11 mouse cellular contexts compared by ENCODE assay signal in the genomic region with DNA sequence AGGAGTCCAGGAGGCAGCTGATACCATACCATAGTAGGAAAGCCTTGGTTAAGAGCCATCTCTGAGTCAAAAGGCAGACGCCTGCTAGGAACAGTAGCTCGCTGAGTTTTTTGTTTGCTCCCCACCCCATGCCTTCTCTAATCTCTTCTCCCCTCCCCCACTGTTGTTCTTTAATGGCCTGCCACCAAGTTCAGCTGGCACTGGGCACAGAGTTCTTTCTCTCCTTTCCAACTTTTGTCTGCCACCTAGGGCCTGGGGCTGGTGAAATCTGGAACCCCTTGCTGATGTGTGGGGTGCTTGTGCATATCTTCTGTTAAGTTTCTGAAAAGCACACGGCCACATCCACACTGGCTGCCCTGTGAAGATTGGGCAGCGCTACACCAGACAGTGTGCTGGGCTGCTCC.
DNase-seq lines count a peak whose midpoint lies in the region; ATAC-seq lines count a peak whose summit lies in the region.
"Had no signal": no experiment of that assay in that cellular context is flagged by ENCODE, and none has a peak within 500 bp of the region (broad histone marks: within the 10 kb centered on the region; RNA-seq: fewer than 3 reads in every experiment).

No protein-coding gene starts in this region.

- 37% methylated on average over 4 of the region's 4 CpGs for WGBS in lung, embryonic 15.5 days
- WGBS in forebrain, embryonic 15.5 days = 18% methylated on average over 4 of the region's 4 CpGs
- 74% methylated on average over 4 of the region's 4 CpGs for WGBS in liver, embryonic 13.5 days (ENCODE audit: insufficient replicate concordance)
- 51% methylated on average over 4 of the region's 4 CpGs for WGBS in stomach, embryonic 15.5 days
- WGBS in kidney, embryonic 15.5 days = 68% methylated on average over 4 of the region's 4 CpGs

- no peak overlapping the region for H3K9ac ChIP-seq in lung, embryonic 15.5 days
- H3K9ac ChIP-seq in forebrain, embryonic 15.5 days (replicated peaks) = no peak overlapping the region
- no peak overlapping the region for H3K9ac ChIP-seq in liver, embryonic 13.5 days
- no peak overlapping the region for H3K9ac ChIP-seq in stomach, embryonic 15.5 days
- H3K9ac ChIP-seq in kidney, embryonic 15.5 days = no peak overlapping the region
- H3K9ac ChIP-seq: liver, embryonic 15.5 days had no signal

- no peak for DNase-seq in lung, postnatal 14 days
- DNase-seq in liver, embryonic 13.5 days = no peak
- no peak for DNase-seq in kidney, adult 8-10 months
- DNase-seq: heart, adult 2 months; thymus, postnatal 36 days had no signal

- no peaks in the 10 kb centered on the region for H3K27me3 ChIP-seq in lung, embryonic 15.5 days
- no peaks in the 10 kb centered on the region for H3K27me3 ChIP-seq in forebrain, embryonic 15.5 days
- no peaks in the 10 kb centered on the region for H3K27me3 ChIP-seq in liver, embryonic 13.5 days
- no peaks in the 10 kb centered on the region for H3K27me3 ChIP-seq in stomach, embryonic 15.5 days (replicated peaks)
- no peaks in the 10 kb centered on the region for H3K27me3 ChIP-seq in kidney, embryonic 15.5 days
- H3K27me3 ChIP-seq: liver, embryonic 15.5 days had no signal

- H3K9me3 ChIP-seq in lung, embryonic 15.5 days = no peaks in the 10 kb centered on the region
- H3K9me3 ChIP-seq in forebrain, embryonic 15.5 days = no peaks in the 10 kb centered on the region
- no peaks in the 10 kb centered on the region for H3K9me3 ChIP-seq in liver, embryonic 13.5 days (replicated peaks)
- H3K9me3 ChIP-seq in stomach, embryonic 15.5 days = no peaks in the 10 kb centered on the region
- no peaks in the 10 kb centered on the region for H3K9me3 ChIP-seq in kidney, embryonic 15.5 days (replicated peaks)
- H3K9me3 ChIP-seq: liver, embryonic 15.5 days had no signal

- H3K4me1 ChIP-seq in lung, embryonic 15.5 days = peaks cover 17% of the 10 kb centered on the region
- H3K4me1 ChIP-seq in forebrain, embryonic 15.5 days = peaks cover 34% of the 10 kb centered on the region
- H3K4me1 ChIP-seq in liver, embryonic 13.5 days (replicated peaks) = peaks cover 16% of the 10 kb centered on the region; the same call in 1 of the 2 replicates
- H3K4me1 ChIP-seq in stomach, embryonic 15.5 days = peaks cover 13% of the 10 kb centered on the region
- H3K4me1 ChIP-seq in kidney, embryonic 15.5 days = peaks cover 4% of the 10 kb centered on the region

- no peak overlapping the region for H3K4me2 ChIP-seq in lung, embryonic 15.5 days
- H3K4me2 ChIP-seq in forebrain, embryonic 15.5 days (replicated peaks) = no peak overlapping the region
- no peak overlapping the region for H3K4me2 ChIP-seq in liver, embryonic 13.5 days
- H3K4me2 ChIP-seq in stomach, embryonic 15.5 days = no peak overlapping the region
- H3K4me2 ChIP-seq in kidney, embryonic 15.5 days = no peak overlapping the region
- H3K4me2 ChIP-seq: liver, embryonic 15.5 days had no signal

- no peak overlapping the region for H3K4me3 ChIP-seq in lung, embryonic 15.5 days
- H3K4me3 ChIP-seq in forebrain, embryonic 15.5 days = no peak overlapping the region
- H3K4me3 ChIP-seq in liver, embryonic 13.5 days (replicated peaks) = no peak overlapping the region
- no peak overlapping the region for H3K4me3 ChIP-seq in stomach, embryonic 15.5 days (replicated peaks)
- H3K4me3 ChIP-seq in kidney, embryonic 15.5 days (replicated peaks) = no peak overlapping the region
- H3K4me3 ChIP-seq: heart, adult 2 months; liver, embryonic 15.5 days; myocyte had no signal

- H3K36me3 ChIP-seq in lung, embryonic 15.5 days = no peaks in the 10 kb centered on the region
- H3K36me3 ChIP-seq in forebrain, embryonic 15.5 days = no peaks in the 10 kb centered on the region
- peaks cover 2% of the 10 kb centered on the region; the same call in 1 of the 2 replicates for H3K36me3 ChIP-seq in liver, embryonic 13.5 days
- no peaks in the 10 kb centered on the region for H3K36me3 ChIP-seq in stomach, embryonic 15.5 days
- H3K36me3 ChIP-seq in kidney, embryonic 15.5 days = no peaks in the 10 kb centered on the region
- H3K36me3 ChIP-seq: liver, embryonic 15.5 days had no signal

- ATAC-seq in lung, embryonic 15.5 days (ENCODE audit: borderline replicate concordance, extremely low read depth, low FRiP score, low TSS enrichment) = peak; percentile 55; the same call in 1 of the 2 replicates
- peak; percentile 90 for ATAC-seq in forebrain, embryonic 15.5 days (replicated peaks)
- ATAC-seq in liver, embryonic 13.5 days (ENCODE audit: low read depth) = no peak
- ATAC-seq in stomach, embryonic 15.5 days (ENCODE audit: insufficient read depth, low FRiP score, low read depth) = no peak
- ATAC-seq in kidney, embryonic 15.5 days (replicated peaks; ENCODE audit: low FRiP score) = no peak

- H3K27ac ChIP-seq in lung, embryonic 15.5 days = peak overlapping the region; percentile 76
- H3K27ac ChIP-seq in forebrain, embryonic 15.5 days (replicated peaks) = peak overlapping the region; percentile 80
- H3K27ac ChIP-seq in liver, embryonic 13.5 days = 0 out of 2 replicates have a peak overlapping the region, but pooled peaks have one; percentile 0
- H3K27ac ChIP-seq in stomach, embryonic 15.5 days = 0 out of 2 replicates have a peak overlapping the region, but pooled peaks have one; percentile 41
- H3K27ac ChIP-seq in kidney, embryonic 15.5 days = no peak overlapping the region
- H3K27ac ChIP-seq: heart, adult 2 months; liver, embryonic 15.5 days had no signal

Comparison
In these comparisons a context has a peak if more than half of its experiments do, and no peak if none do; other contexts are left out.
1. ATAC-seq: peak in lung, embryonic 15.5 days (single experiment) and forebrain, embryonic 15.5 days (single experiment); none in liver, embryonic 13.5 days (single experiment), stomach, embryonic 15.5 days (single experiment) and kidney, embryonic 15.5 days (single experiment).